Mouse (Mus musculus): Measurements from ENCODE around the gene Myh2. TPM values are rescaled to one million over a fixed set of nuclear protein-coding genes. Genes with fewer than 3 reads are reported as not detected.

The Myh2 gene
- total RNA-seq, 2 experiments from 2014 or later = 6.4 to 35.1 TPM

- no peak for DNase-seq (ENCODE audit: low spot score in 2 of 2)
Measured at GRCm38 (mm10) chr11:67151651-67152630, 18.9 kb upstream of the Myh2 start.

GRCm38 (mm10) chr11:67153123-67153522, 17.7 kb upstream of the Myh2 start:
- DNase-seq (ENCODE audit: low spot score in 2 of 2) = no peak

GRCm38 (mm10) chr11:67153843-67154242, 17.0 kb upstream of the Myh2 start:
- DNase-seq (ENCODE audit: low spot score in 2 of 2) = no peak

- no peak for DNase-seq (ENCODE audit: low spot score in 2 of 2)
Measured at GRCm38 (mm10) chr11:67155650-67156049, 15.2 kb upstream of the Myh2 start.

GRCm38 (mm10) chr11:67160131-67160530, 10.7 kb upstream of the Myh2 start:
- DNase-seq (ENCODE audit: low spot score in 2 of 2) = no peak

- no peak for DNase-seq (ENCODE audit: low spot score in 2 of 2)
Measured at GRCm38 (mm10) chr11:67163701-67164100, 7.1 kb upstream of the Myh2 start.

GRCm38 (mm10) chr11:67164851-67165250, 6.0 kb upstream of the Myh2 start:
- no peak for DNase-seq (ENCODE audit: low spot score in 2 of 2)

- DNase-seq (ENCODE audit: low spot score in 2 of 2) = no peak
Measured at GRCm38 (mm10) chr11:67169301-67169700, 1.5 kb upstream of the Myh2 start.

- DNase-seq (ENCODE audit: low spot score in 2 of 2) = no peak
Measured at GRCm38 (mm10) chr11:67172439-67172838, 1.6 kb downstream of the Myh2 start.

GRCm38 (mm10) chr11:67176376-67176775, 5.5 kb downstream of the Myh2 start:
- DNase-seq (ENCODE audit: low spot score in 2 of 2) = no peak

GRCm38 (mm10) chr11:67190316-67190715, 19.5 kb downstream of the Myh2 start:
- DNase-seq (ENCODE audit: low spot score in 2 of 2) = no peak

GRCm38 (mm10) chr11:67190814-67191213, 20.0 kb downstream of the Myh2 start:
- DNase-seq (ENCODE audit: low spot score in 2 of 2) = no peak

GRCm38 (mm10) chr11:67191496-67191895, 20.7 kb downstream of the Myh2 start:
- DNase-seq (ENCODE audit: low spot score in 2 of 2) = no peak

- no peak for DNase-seq (ENCODE audit: low spot score in 2 of 2)
Measured at GRCm38 (mm10) chr11:67199321-67199720, 28.5 kb downstream of the Myh2 start.

GRCm38 (mm10) chr11:67199752-67200151, 28.9 kb downstream of the Myh2 start, which contains the start of gene Myh1:
Gene Myh1, plus strand, starts transcription at chr11:67200052.
- DNase-seq (ENCODE audit: low spot score in 2 of 2) = no peak

GRCm38 (mm10) chr11:67204766-67205165, 33.9 kb downstream of the Myh2 start:
- no peak for DNase-seq (ENCODE audit: low spot score in 2 of 2)

GRCm38 (mm10) chr11:67221803-67222202, 51.0 kb downstream of the Myh2 start:
- DNase-seq (ENCODE audit: low spot score in 2 of 2) = no peak

GRCm38 (mm10) chr11:67224466-67224865, 53.6 kb downstream of the Myh2 start:
- DNase-seq (ENCODE audit: low spot score in 2 of 2) = no peak

- DNase-seq (ENCODE audit: low spot score in 2 of 2) = no peak
Measured at GRCm38 (mm10) chr11:67228731-67229130, 57.9 kb downstream of the Myh2 start.

- no peak for DNase-seq (ENCODE audit: low spot score in 2 of 2)
Measured at GRCm38 (mm10) chr11:67229166-67229565, 58.3 kb downstream of the Myh2 start.

- DNase-seq (ENCODE audit: low spot score in 2 of 2) = no peak
Measured at GRCm38 (mm10) chr11:67229946-67230345, 59.1 kb downstream of the Myh2 start.

- no peak for DNase-seq (ENCODE audit: low spot score in 2 of 2)
Measured at GRCm38 (mm10) chr11:67235639-67236358, 65.0 kb downstream of the Myh2 start.
